Mouse (Mus musculus): ENCODE results near the gene Alpl.

The Alpl gene

GRCm38 (mm10) chr4:137714020-137714624 is 82.1 kb downstream of the Alpl start:
- DNase-seq (ENCODE audit: low spot score): no peak

GRCm38 (mm10) chr4:137712963-137713362 is 83.2 kb downstream of the Alpl start:
- DNase-seq (ENCODE audit: low spot score): no peak

GRCm38 (mm10) chr4:137707216-137707990 is 88.8 kb downstream of the Alpl start:
- DNase-seq (ENCODE audit: low spot score): peak; percentile 96

- no peak for DNase-seq (ENCODE audit: low spot score)
Measured at GRCm38 (mm10) chr4:137706510-137706909, 89.7 kb downstream of the Alpl start.

GRCm38 (mm10) chr4:137705379-137705778 is 90.8 kb downstream of the Alpl start:
- DNase-seq (ENCODE audit: low spot score): no peak

GRCm38 (mm10) chr4:137704561-137704960 is 91.6 kb downstream of the Alpl start:
- no peak for DNase-seq (ENCODE audit: low spot score)

- no peak for DNase-seq (ENCODE audit: low spot score)
Measured at GRCm38 (mm10) chr4:137703077-137703476, 93.1 kb downstream of the Alpl start.

GRCm38 (mm10) chr4:137700960-137701359 is 95.2 kb downstream of the Alpl start:
- DNase-seq (ENCODE audit: low spot score): no peak

GRCm38 (mm10) chr4:137699264-137700211 is 96.6 kb downstream of the Alpl start:
- no peak for DNase-seq (ENCODE audit: low spot score)

- no peak for DNase-seq (ENCODE audit: low spot score)
Measured at GRCm38 (mm10) chr4:137698076-137698985, 97.9 kb downstream of the Alpl start.

- DNase-seq (ENCODE audit: low spot score): no peak
Measured at GRCm38 (mm10) chr4:137697156-137697885, 98.9 kb downstream of the Alpl start.

- no peak for DNase-seq (ENCODE audit: low spot score)
Measured at GRCm38 (mm10) chr4:137695900-137696299, 100.3 kb downstream of the Alpl start.

- no peak for DNase-seq (ENCODE audit: low spot score)
Measured at GRCm38 (mm10) chr4:137695300-137695699, 100.9 kb downstream of the Alpl start.

GRCm38 (mm10) chr4:137692107-137692902 is 103.9 kb downstream of the Alpl start:
- no peak for DNase-seq (ENCODE audit: low spot score)

Measured in ovary, postnatal 36 days (tissue).